Mouse (Mus musculus): ENCODE data around the gene Erc2. TPM values are rescaled to one million over a fixed set of nuclear protein-coding genes. Genes with fewer than 3 reads are reported as not detected.

Erc2 gene
- polyA plus RNA-seq, 1 experiment from 2014 or later, result 5.7 TPM

GRCm38 (mm10) chr14:28505586-28506375 is 883.6 kb downstream of the Erc2 start:
- Histone ChIP-seq H3K4me2 (ENCODE audit: low read depth, severe bottlenecking) (peak overlapping the region; percentile 96), H3K4me3 (ENCODE audit: low read depth, low read length) (peak overlapping the region; percentile 94), H3K27me3 (ENCODE audit: control insufficient read depth, insufficient read depth, low read length) (0 out of 2 replicates have a peak, but pooled peaks cover 2% of the 10 kb centered on the region), H3K27ac (replicated peaks; ENCODE audit: low read depth, low read length) (peak overlapping the region; percentile 99), H3K9ac (ENCODE audit: low read length) (peak overlapping the region; percentile 97), H3K9me3 (ENCODE audit: control insufficient read depth, low read length) (no peaks in the 10 kb centered on the region), H3K36me3 (ENCODE audit: control insufficient read depth, insufficient read depth, low read length) (no peaks in the 10 kb centered on the region), H3K4me1 (ENCODE audit: control insufficient read depth, insufficient read depth, low read length) (peaks cover 41% of the 10 kb centered on the region)
- DNase-seq (ENCODE audit: low spot score) (no peak), ATAC-seq (ENCODE audit: insufficient number of reproducible peaks, low FRiP score, low TSS enrichment, low read depth) (0 out of 2 replicates have a peak, but pooled peaks have one; percentile 29)
- under 1% methylated on average over 62 of the region's 62 CpGs for WGBS

- H3K9ac ChIP-seq (ENCODE audit: low read length), result peak overlapping the region; percentile 97
- H3K4me2 ChIP-seq (ENCODE audit: low read depth, severe bottlenecking), result peak overlapping the region; percentile 96
- peaks cover 36% of the 10 kb centered on the region for H3K4me1 ChIP-seq (ENCODE audit: control insufficient read depth, insufficient read depth, low read length)
- peak overlapping the region; percentile 99 for H3K27ac ChIP-seq (replicated peaks; ENCODE audit: low read depth, low read length)
- no peaks in the 10 kb centered on the region for H3K9me3 ChIP-seq (ENCODE audit: control insufficient read depth, low read length)
- WGBS, result under 1% methylated on average over 29 of the region's 29 CpGs
- peak overlapping the region; percentile 94 for H3K4me3 ChIP-seq (ENCODE audit: low read depth, low read length)
- H3K27me3 ChIP-seq (ENCODE audit: control insufficient read depth, insufficient read depth, low read length), result 0 out of 2 replicates have a peak, but pooled peaks cover 2% of the 10 kb centered on the region
- ATAC-seq (ENCODE audit: insufficient number of reproducible peaks, low FRiP score, low TSS enrichment, low read depth) (no peak), DNase-seq (ENCODE audit: low spot score) (peak; percentile 83)
- no peaks in the 10 kb centered on the region for H3K36me3 ChIP-seq (ENCODE audit: control insufficient read depth, insufficient read depth, low read length)
These were observed 884.2 kb downstream of the Erc2 start for GRCm38 (mm10) chr14:28506376-28506831.

GRCm38 (mm10) chr14:28507011-28507410 is 884.8 kb downstream of the Erc2 start:
- H3K4me3 ChIP-seq (ENCODE audit: low read depth, low read length), result peak overlapping the region; percentile 94
- H3K4me2 ChIP-seq (ENCODE audit: low read depth, severe bottlenecking), result peak overlapping the region; percentile 96
- DNase-seq (ENCODE audit: low spot score) (no peak), ATAC-seq (ENCODE audit: insufficient number of reproducible peaks, low FRiP score, low TSS enrichment, low read depth) (no peak)
- WGBS, result under 1% methylated on average over 15 of the region's 15 CpGs
- H3K27ac ChIP-seq (replicated peaks; ENCODE audit: low read depth, low read length), result peak overlapping the region; percentile 99
- H3K36me3 ChIP-seq (ENCODE audit: control insufficient read depth, insufficient read depth, low read length), result no peaks in the 10 kb centered on the region
- peak overlapping the region; percentile 97 for H3K9ac ChIP-seq (ENCODE audit: low read length)
- H3K27me3 ChIP-seq (ENCODE audit: control insufficient read depth, insufficient read depth, low read length), result no peaks in the 10 kb centered on the region
- no peaks in the 10 kb centered on the region for H3K9me3 ChIP-seq (ENCODE audit: control insufficient read depth, low read length)
- peaks cover 30% of the 10 kb centered on the region; the same call in 1 of the 2 replicates for H3K4me1 ChIP-seq (ENCODE audit: control insufficient read depth, insufficient read depth, low read length)

GRCm38 (mm10) chr14:28507471-28507870 is 885.2 kb downstream of the Erc2 start:
- Histone ChIP-seq H3K4me1 (ENCODE audit: control insufficient read depth, insufficient read depth, low read length) (peaks cover 30% of the 10 kb centered on the region; the same call in 1 of the 2 replicates), H3K4me3 (ENCODE audit: low read depth, low read length) (peak overlapping the region; percentile 94), H3K36me3 (ENCODE audit: control insufficient read depth, insufficient read depth, low read length) (no peaks in the 10 kb centered on the region), H3K9me3 (ENCODE audit: control insufficient read depth, low read length) (no peaks in the 10 kb centered on the region), H3K27me3 (ENCODE audit: control insufficient read depth, insufficient read depth, low read length) (no peaks in the 10 kb centered on the region), H3K27ac (replicated peaks; ENCODE audit: low read depth, low read length) (peak overlapping the region; percentile 99), H3K9ac (ENCODE audit: low read length) (peak overlapping the region; percentile 97), H3K4me2 (ENCODE audit: low read depth, severe bottlenecking) (peak overlapping the region; percentile 96)
- DNase-seq (ENCODE audit: low spot score) (peak; percentile 87), ATAC-seq (ENCODE audit: insufficient number of reproducible peaks, low FRiP score, low TSS enrichment, low read depth) (no peak)
- WGBS, result under 1% methylated on average over 18 of the region's 18 CpGs

- H3K4me2 ChIP-seq (ENCODE audit: low read depth, severe bottlenecking), result peak overlapping the region; percentile 96
- peak overlapping the region; percentile 97 for H3K9ac ChIP-seq (ENCODE audit: low read length)
- peak overlapping the region; percentile 94 for H3K4me3 ChIP-seq (ENCODE audit: low read depth, low read length)
- peaks cover 3% of the 10 kb centered on the region; the same call in 1 of the 2 replicates for H3K36me3 ChIP-seq (ENCODE audit: control insufficient read depth, insufficient read depth, low read length)
- no peaks in the 10 kb centered on the region for H3K27me3 ChIP-seq (ENCODE audit: control insufficient read depth, insufficient read depth, low read length)
- WGBS, result 6% methylated on average over 27 of the region's 27 CpGs
- peak overlapping the region; percentile 99 for H3K27ac ChIP-seq (replicated peaks; ENCODE audit: low read depth, low read length)
- peaks cover 27% of the 10 kb centered on the region for H3K4me1 ChIP-seq (ENCODE audit: control insufficient read depth, insufficient read depth, low read length)
- DNase-seq (ENCODE audit: low spot score) (peak; percentile 54), ATAC-seq (ENCODE audit: insufficient number of reproducible peaks, low FRiP score, low TSS enrichment, low read depth) (no peak)
- no peaks in the 10 kb centered on the region for H3K9me3 ChIP-seq (ENCODE audit: control insufficient read depth, low read length)
These were observed 886.3 kb downstream of the Erc2 start for GRCm38 (mm10) chr14:28508288-28509258.

- under 1% methylated on average over 47 of the region's 47 CpGs for WGBS
- H3K36me3 ChIP-seq (ENCODE audit: control insufficient read depth, insufficient read depth, low read length), result peaks cover 3% of the 10 kb centered on the region; the same call in 1 of the 2 replicates
- DNase-seq (ENCODE audit: low spot score), result peak; percentile 89
These were observed 887.5 kb downstream of the Erc2 start for GRCm38 (mm10) chr14:28509441-28510340.

GRCm38 (mm10) chr14:28510341-28511028 is 888.3 kb downstream of the Erc2 start:
- Histone ChIP-seq H3K4me2 (ENCODE audit: low read depth, severe bottlenecking) (peak overlapping the region; percentile 96), H3K36me3 (ENCODE audit: control insufficient read depth, insufficient read depth, low read length) (peaks cover 6% of the 10 kb centered on the region; the same call in 1 of the 2 replicates), H3K27me3 (ENCODE audit: control insufficient read depth, insufficient read depth, low read length) (no peaks in the 10 kb centered on the region), H3K9ac (ENCODE audit: low read length) (peak overlapping the region; percentile 97), H3K9me3 (ENCODE audit: control insufficient read depth, low read length) (no peaks in the 10 kb centered on the region), H3K27ac (replicated peaks; ENCODE audit: low read depth, low read length) (peak overlapping the region; percentile 99), H3K4me1 (ENCODE audit: control insufficient read depth, insufficient read depth, low read length) (peaks cover 30% of the 10 kb centered on the region), H3K4me3 (ENCODE audit: low read depth, low read length) (peak overlapping the region; percentile 94)
- WGBS, result under 1% methylated on average over 29 of the region's 29 CpGs
- no peak for ATAC-seq (ENCODE audit: insufficient number of reproducible peaks, low FRiP score, low TSS enrichment, low read depth)
- peak; percentile 82 for DNase-seq (ENCODE audit: low spot score)

More at GRCm38 (mm10) chr14:28509441-28510340, 887.5 kb downstream of the Erc2 start:
- Histone ChIP-seq H3K9ac (ENCODE audit: low read length) (peak overlapping the region; percentile 97), H3K4me1 (ENCODE audit: control insufficient read depth, insufficient read depth, low read length) (peaks cover 25% of the 10 kb centered on the region), H3K27ac (replicated peaks; ENCODE audit: low read depth, low read length) (peak overlapping the region; percentile 99), H3K27me3 (ENCODE audit: control insufficient read depth, insufficient read depth, low read length) (no peaks in the 10 kb centered on the region), H3K9me3 (ENCODE audit: control insufficient read depth, low read length) (no peaks in the 10 kb centered on the region), H3K4me2 (ENCODE audit: low read depth, severe bottlenecking) (peak overlapping the region; percentile 96), H3K4me3 (ENCODE audit: low read depth, low read length) (peak overlapping the region; percentile 94)
- ATAC-seq (ENCODE audit: insufficient number of reproducible peaks, low FRiP score, low TSS enrichment, low read depth), result peak; percentile 55
